Mouse (Mus musculus) hindbrain, embryonic 16.5 days (tissue): ENCODE data around the gene Psrc1. TPM values are rescaled to one million over a fixed set of nuclear protein-coding genes. Genes with fewer than 3 reads are reported as not detected.

ENCODE experiments used
- ATAC-seq: fragments of 200-750 bp; cut with Nextera tagmentation; 2 replicates; pipeline ENCODE4 v1.8.0; 2017; ENCODE audit warnings: moderate TSS enrichment, moderate library complexity
- H3K27ac ChIP-seq: fragments of 300-500 bp; sonication (generic); 2 replicates; pipeline ENCODE4 v1.5.1; 2014; ENCODE audit warnings: low read depth, mild to moderate bottlenecking, control low read depth, low read length, moderate library complexity
- H3K27me3 ChIP-seq: fragments of 300-500 bp; sonication (generic); replicated peaks from 2 replicates; pipeline ENCODE4 v1.6.1; 2014; ENCODE audit warnings: low read length; ENCODE audit not compliant: control insufficient read depth, insufficient read depth
- H3K36me3 ChIP-seq: fragments of 300-500 bp; sonication (generic); 2 replicates; pipeline ENCODE4 v1.6.1; 2014; ENCODE audit warnings: mild to moderate bottlenecking, low read length, moderate library complexity, mixed read lengths; ENCODE audit not compliant: control insufficient read depth, insufficient read depth
- H3K4me1 ChIP-seq: fragments of 300-500 bp; sonication (generic); 2 replicates; pipeline ENCODE4 v1.6.1; 2014; ENCODE audit warnings: low read depth, low read length; ENCODE audit not compliant: control insufficient read depth, insufficient read depth
- H3K4me2 ChIP-seq: fragments of 300-500 bp; sonication (generic); 2 replicates; pipeline ENCODE4 v1.6.1; 2014; ENCODE audit warnings: mild to moderate bottlenecking, low read length, control low read depth, moderate library complexity
- H3K4me3 ChIP-seq: fragments of 300-500 bp; sonication (generic); 2 replicates; pipeline ENCODE4 v1.5.1; 2014; ENCODE audit warnings: mild to moderate bottlenecking, low read length, control low read depth, moderate library complexity
- H3K9ac ChIP-seq: fragments of 300-500 bp; sonication (generic); 2 replicates; pipeline ENCODE4 v1.6.1; 2014; ENCODE audit warnings: low read depth, mild to moderate bottlenecking, control low read depth, low read length, moderate library complexity
- H3K9me3 ChIP-seq: fragments of 300-500 bp; sonication (generic); 2 replicates; pipeline ENCODE4 v1.6.1; 2014; ENCODE audit warnings: mild to moderate bottlenecking, low read length, moderate library complexity; ENCODE audit not compliant: control insufficient read depth
- WGBS: fragments of 180-500 bp; shearing (Covaris S2); extraction: QIAGEN DNeasy Blood & Tissue Kit; methylation state at CpG from one replicate; pipeline ENCODE4 v1.1.7; 2014; 5-methylcytosine and 5-hydroxymethylcytosine counted together
- polyA plus RNA-seq: library from polyadenylated mRNA; unstranded; fragments of >200 nt; fragmentation: Nextera tagmentation; extraction: Ambion mirVana; gene quantifications from 2 replicates; pipeline ENCODE4 v1.2.1, GENCODE M21; 2015

The Psrc1 gene
- polyA plus RNA-seq, 1 experiment from 2014 or later: 11.1 TPM

DNA sequence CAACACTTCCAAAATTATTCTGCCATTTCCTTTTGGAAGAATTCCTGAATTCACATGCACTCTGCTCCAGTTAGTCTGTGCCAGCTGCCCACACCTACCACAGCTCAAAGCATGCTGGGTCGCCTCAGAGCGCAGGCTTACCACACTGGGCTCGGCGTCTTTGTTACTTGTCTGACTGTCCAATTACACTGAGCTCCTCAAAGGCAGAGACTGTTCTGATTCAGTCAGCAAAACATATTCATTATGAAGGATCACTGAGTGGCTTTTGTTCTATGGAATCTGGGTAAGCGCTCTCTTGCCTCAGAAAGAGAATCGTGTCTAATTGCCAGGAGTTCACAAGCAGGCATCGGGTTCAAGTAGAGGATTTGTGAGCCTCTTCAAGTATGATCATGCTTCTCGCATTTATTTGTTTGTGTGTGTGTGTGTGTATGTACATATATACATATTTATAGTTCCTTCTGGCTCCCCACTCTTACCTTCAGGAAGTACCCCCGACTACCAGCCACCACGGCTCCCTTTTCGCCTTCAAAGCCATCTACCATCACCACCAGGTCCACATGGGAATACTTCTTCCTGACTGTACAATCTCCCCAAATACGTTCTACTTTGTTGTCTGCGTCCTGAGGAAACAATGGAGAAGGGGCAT, 49.0 kb downstream of the Psrc1 start:
- 23% methylated on average over 13 of the region's 13 CpGs for WGBS
- Histone ChIP-seq H3K36me3 (peaks cover 26% of the 10 kb centered on the region), H3K9me3 (no peaks in the 10 kb centered on the region), H3K27me3 (no peaks in the 10 kb centered on the region), H3K4me1 (peaks cover 3% of the 10 kb centered on the region; the same call in 1 of the 2 replicates), H3K27ac (peak overlapping the region; percentile 68), H3K4me3 (no peak overlapping the region), H3K4me2 (no peak overlapping the region), H3K9ac (no peak overlapping the region)
- ATAC-seq: no peak; the same call in 1 of the 2 replicates

DNA sequence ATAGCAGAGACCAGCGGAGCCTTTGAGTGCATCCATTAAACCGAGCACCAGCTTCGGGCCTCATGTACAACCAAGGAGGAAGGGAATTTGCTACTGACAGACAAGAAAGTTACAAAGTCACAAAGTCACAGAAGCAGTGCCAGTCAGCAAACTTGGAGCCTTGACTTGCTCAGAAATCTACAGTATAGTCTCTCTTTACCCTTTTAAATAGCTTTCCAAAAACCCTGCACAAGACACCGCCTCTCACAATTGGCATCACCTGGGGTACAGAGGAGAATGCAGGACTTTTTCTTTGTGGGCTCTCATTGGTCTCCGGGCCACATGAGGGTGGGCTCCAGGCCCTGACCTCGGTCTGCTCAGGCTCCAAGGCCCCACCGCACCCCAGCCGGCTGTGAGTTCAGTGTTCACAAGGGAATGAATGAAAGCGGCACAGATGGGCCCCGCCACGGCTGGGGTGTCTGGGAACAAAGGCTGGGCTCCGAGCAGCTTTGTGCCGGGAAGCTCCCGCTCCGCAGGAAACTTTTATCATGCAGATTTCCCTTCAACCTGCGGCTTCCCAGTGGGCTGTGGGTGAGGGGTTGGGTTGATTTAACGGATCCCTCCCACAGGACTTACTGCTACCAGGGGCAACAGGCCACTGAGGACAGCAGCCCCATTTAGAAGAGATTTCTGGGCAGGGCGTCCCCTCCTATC, 49.7 kb downstream of the Psrc1 start:
- Histone ChIP-seq H3K4me3 (no peak overlapping the region), H3K9me3 (no peaks in the 10 kb centered on the region), H3K27ac (peak overlapping the region; percentile 68), H3K4me1 (peaks cover 3% of the 10 kb centered on the region; the same call in 1 of the 2 replicates), H3K36me3 (peaks cover 19% of the 10 kb centered on the region), H3K27me3 (no peaks in the 10 kb centered on the region), H3K4me2 (no peak overlapping the region), H3K9ac (no peak overlapping the region; the same call in 1 of the 2 replicates)
- peak; percentile 91 for ATAC-seq
- WGBS: 19% methylated on average over 18 of the region's 18 CpGs

DNA sequence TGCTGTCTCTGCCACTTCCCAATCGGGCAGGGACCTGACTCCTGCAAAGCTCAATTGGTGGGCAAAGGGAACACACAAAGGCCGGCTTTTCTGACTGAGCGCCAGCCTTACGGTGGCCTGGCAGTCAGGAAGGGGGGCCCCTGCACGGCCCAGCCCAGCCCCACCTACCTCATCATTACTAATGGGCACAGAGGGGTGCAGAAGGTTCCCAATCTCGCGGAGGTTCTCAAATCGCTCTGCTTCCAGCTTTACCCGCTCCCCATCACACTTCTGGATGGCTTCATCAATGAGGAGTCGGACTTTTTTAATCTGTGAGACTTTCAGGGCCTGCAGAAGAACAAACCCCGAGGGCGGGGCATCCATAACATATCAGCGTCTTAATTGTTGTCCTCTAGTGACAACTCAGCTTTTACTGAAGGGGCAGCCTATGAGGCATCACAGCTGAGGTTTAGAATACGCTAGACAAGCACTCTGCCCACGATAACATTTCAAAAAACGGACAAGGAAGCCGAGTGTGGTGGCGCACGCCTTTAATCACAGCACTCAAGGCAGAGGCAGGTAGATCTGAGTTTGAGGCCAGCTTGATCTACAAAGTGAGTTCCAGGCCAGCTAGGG, 50.3 kb downstream of the Psrc1 start:
- Histone ChIP-seq H3K9me3 (no peaks in the 10 kb centered on the region), H3K27me3 (no peaks in the 10 kb centered on the region), H3K4me3 (no peak overlapping the region), H3K9ac (no peak overlapping the region; the same call in 1 of the 2 replicates), H3K36me3 (peaks cover 13% of the 10 kb centered on the region), H3K4me1 (peaks cover 3% of the 10 kb centered on the region; the same call in 1 of the 2 replicates), H3K4me2 (no peak overlapping the region), H3K27ac (peak overlapping the region; percentile 68)
- WGBS: 21% methylated on average over 19 of the region's 19 CpGs
- no peak for ATAC-seq

DNA sequence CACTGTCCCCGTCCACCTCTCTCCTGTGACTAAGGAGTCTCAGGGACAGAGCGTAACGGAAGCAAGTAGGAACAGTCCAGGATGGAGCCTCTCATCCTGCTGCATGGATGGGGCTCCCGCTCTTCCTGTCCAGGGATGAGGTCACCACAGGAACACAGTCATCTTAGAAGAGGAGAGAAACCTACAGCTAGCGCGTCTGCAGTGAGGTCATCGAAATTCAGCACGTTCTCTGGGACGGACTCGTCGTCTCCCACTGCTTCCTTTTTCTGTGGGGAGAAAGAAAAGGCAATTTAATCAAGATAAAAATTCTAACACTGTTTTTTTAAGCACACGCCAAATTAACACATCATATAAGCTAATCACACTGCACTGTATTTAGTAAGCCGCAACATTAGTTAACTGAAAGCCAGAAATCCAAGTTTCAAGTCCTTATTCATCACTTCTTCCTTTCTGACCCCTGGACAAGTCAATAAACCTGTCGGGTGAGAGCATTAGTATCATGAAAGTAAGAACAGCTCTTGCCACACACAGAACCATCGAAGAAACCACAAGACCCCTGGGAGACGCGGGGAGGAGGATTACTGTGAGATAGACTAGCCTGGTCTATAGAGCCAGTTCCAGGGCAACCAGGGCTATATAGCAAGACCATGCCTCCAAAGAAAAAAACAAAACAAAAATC, 52.2 kb downstream of the Psrc1 start:
- H3K4me3 ChIP-seq: no peak overlapping the region
- no peak for ATAC-seq
- H3K27ac ChIP-seq: no peak overlapping the region
- WGBS: 71% methylated on average over 17 of the region's 17 CpGs
- H3K4me1 ChIP-seq: peaks cover 3% of the 10 kb centered on the region; the same call in 1 of the 2 replicates
- no peak overlapping the region for H3K4me2 ChIP-seq
- no peaks in the 10 kb centered on the region for H3K9me3 ChIP-seq
- peaks cover 8% of the 10 kb centered on the region; the same call in 1 of the 2 replicates for H3K36me3 ChIP-seq
- H3K9ac ChIP-seq: no peak overlapping the region
- no peaks in the 10 kb centered on the region for H3K27me3 ChIP-seq

DNA sequence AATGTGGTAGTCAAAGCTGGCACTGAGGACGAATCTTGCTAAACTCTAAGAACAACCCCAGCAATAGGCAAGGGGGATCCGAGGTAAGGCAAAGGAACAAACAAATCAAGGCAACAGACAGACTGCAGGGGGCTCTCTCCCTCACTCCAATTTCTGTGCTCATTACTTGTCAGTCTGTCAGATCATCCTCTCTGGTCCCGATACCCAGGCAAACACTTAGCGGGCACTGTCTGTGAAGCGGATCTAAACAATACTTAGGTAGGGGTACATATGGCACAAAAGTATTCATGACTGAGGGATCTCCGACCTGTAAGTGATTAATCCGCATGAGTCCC, 52.7 kb downstream of the Psrc1 start:
- Histone ChIP-seq H3K27ac (no peak overlapping the region), H3K4me2 (no peak overlapping the region), H3K4me1 (peaks cover 3% of the 10 kb centered on the region; the same call in 1 of the 2 replicates), H3K36me3 (peaks cover 8% of the 10 kb centered on the region; the same call in 1 of the 2 replicates), H3K27me3 (no peaks in the 10 kb centered on the region), H3K4me3 (no peak overlapping the region), H3K9me3 (no peaks in the 10 kb centered on the region), H3K9ac (no peak overlapping the region)
- ATAC-seq: no peak
- 49% methylated on average over 7 of the region's 7 CpGs for WGBS

Other genes starting within 250 kb of the Psrc1 start
- 116 and 126 TPM in 2 replicates for gene Gnai3, start 237.7 kb upstream of the Psrc1 start, polyA plus RNA-seq
- gene Gpr61, start 229.0 kb upstream of the Psrc1 start, polyA plus RNA-seq: 8.4 and 10.6 TPM in 2 replicates
- 9.8 and 13.3 TPM in 2 replicates for gene Amigo1, start 197.5 kb upstream of the Psrc1 start, polyA plus RNA-seq
- 2.7 and 3.9 TPM in 2 replicates for gene Cyb561d1, start 182.6 kb upstream of the Psrc1 start, polyA plus RNA-seq
- gene Atxn7l2, start 172.9 kb upstream of the Psrc1 start, polyA plus RNA-seq: 19.6 and 21.4 TPM in 2 replicates
- gene Sypl2, start 157.2 kb upstream of the Psrc1 start, polyA plus RNA-seq: 0.35 and 1.4 TPM in 2 replicates
- gene Psma5, start 126.9 kb upstream of the Psrc1 start, polyA plus RNA-seq: 235 and 246 TPM in 2 replicates
- 9.4 and 11.6 TPM in 2 replicates for gene Sort1, start 99.8 kb upstream of the Psrc1 start, polyA plus RNA-seq
- 0.11 TPM in 1 of 2 replicates, not detected in the other for gene Mybphl, start 18.9 kb upstream of the Psrc1 start, polyA plus RNA-seq
- 34.5 and 34.7 TPM in 2 replicates for gene Celsr2, start 31.7 kb downstream of the Psrc1 start, polyA plus RNA-seq
- 216 and 224 TPM in 2 replicates for gene Sars, start 61.4 kb downstream of the Psrc1 start, polyA plus RNA-seq
- 1.9 and 2.7 TPM in 2 replicates for gene 1700013F07Rik, start 150.3 kb downstream of the Psrc1 start, polyA plus RNA-seq
- 16.0 and 18.5 TPM in 2 replicates for gene 5330417C22Rik, start 152.7 kb downstream of the Psrc1 start, polyA plus RNA-seq
- 51.0 and 54.3 TPM in 2 replicates for gene Tmem167b, start 178.6 kb downstream of the Psrc1 start, polyA plus RNA-seq
- 46.7 and 52.4 TPM in 2 replicates for gene Taf13, start 187.9 kb downstream of the Psrc1 start, polyA plus RNA-seq
- 103 and 108 TPM in 2 replicates for gene Wdr47, start 207.4 kb downstream of the Psrc1 start, polyA plus RNA-seq